In the genomic region with DNA sequence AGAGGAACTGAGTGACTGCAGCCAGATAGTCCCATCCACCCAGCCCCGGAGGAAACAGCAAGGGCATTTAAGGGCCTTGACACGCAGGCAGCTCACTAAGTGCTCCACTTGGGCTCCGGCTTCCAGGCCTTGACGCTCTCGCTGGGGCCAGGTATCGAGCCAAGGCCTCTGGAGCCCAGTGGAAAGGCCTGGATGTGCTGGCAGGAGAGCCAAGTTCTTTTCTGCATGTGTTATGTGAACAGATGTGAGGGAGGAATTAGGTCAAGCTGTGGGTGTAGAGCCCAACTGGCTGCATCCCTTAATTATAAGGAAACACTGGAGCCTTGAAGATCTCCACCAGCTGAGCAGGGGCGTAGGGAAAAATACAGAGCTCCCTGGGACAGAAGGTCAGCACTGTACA, we compare ENCODE assay signal across 12 mouse cellular contexts.
DNase-seq lines count a peak whose midpoint lies in the region; ATAC-seq and TF ChIP-seq lines count a peak whose summit lies in the region.
"Had no signal": no experiment of that assay in that cellular context is flagged by ENCODE, and none has a peak within 500 bp of the region (broad histone marks: within the 10 kb centered on the region; RNA-seq: fewer than 3 reads in every experiment).

No protein-coding gene starts in this region.

- H3K9me3 ChIP-seq in midbrain, embryonic 16.5 days (replicated peaks; ENCODE audit: control insufficient read depth, low read length, poor library complexity, severe bottlenecking): no peaks in the 10 kb centered on the region
- H3K9me3 ChIP-seq: embryonic facial prominence, embryonic 15.5 days; hindbrain, embryonic 12.5 days; megakaryocyte, embryonic 14.5 days had no signal

- TF ChIP-seq POLR2A in kidney, adult 2 months (IDR thresholded peaks at IDR 0.05; ENCODE audit: low read depth, low read length): no peak
- TF ChIP-seq POLR2A in brain, embryonic 14.5 days (IDR thresholded peaks at IDR 0.05; ENCODE audit: borderline replicate concordance, extremely low read depth, insufficient read depth, insufficient read length, poor library complexity, severe bottlenecking): no peak

- DNase-seq in kidney, adult 2 months: peak; percentile 23
- no peak for DNase-seq in kidney, postnatal 10 days
- DNase-seq in adrenal gland, adult (ENCODE audit: inconsistent age in 2 of 2, low spot score in 1 of 2): peak; percentile 60 to 90
- peak; percentile 52 for DNase-seq in brain, embryonic 14.5 days (ENCODE audit: low read depth)
- DNase-seq in heart, postnatal 4 days: peak; percentile 57
- DNase-seq in thymus, postnatal 14 days: no peak
- DNase-seq: right cerebral cortex, postnatal 14 days had no signal

- H3K36me3 ChIP-seq in kidney, adult 2 months (ENCODE audit: control insufficient read depth, insufficient read depth, low read length): no peaks in the 10 kb centered on the region
- H3K36me3 ChIP-seq in midbrain, embryonic 16.5 days (ENCODE audit: control insufficient read depth, insufficient read depth, low read length): no peaks in the 10 kb centered on the region

- H3K27me3 ChIP-seq in kidney, adult 2 months (replicated peaks; ENCODE audit: control insufficient read depth, insufficient read depth, low read length): no peaks in the 10 kb centered on the region
- no peaks in the 10 kb centered on the region for H3K27me3 ChIP-seq in midbrain, embryonic 16.5 days (ENCODE audit: control insufficient read depth, insufficient read depth, low read depth, low read length)
- H3K27me3 ChIP-seq: embryonic facial prominence, embryonic 15.5 days; hindbrain, embryonic 12.5 days; megakaryocyte, embryonic 14.5 days had no signal

- H3K4me3 ChIP-seq in kidney, adult 2 months (ENCODE audit: insufficient read depth, low read depth, low read length): no peak overlapping the region
- H3K4me3 ChIP-seq in midbrain, embryonic 16.5 days (ENCODE audit: low read depth, low read length): no peak overlapping the region
- H3K4me3 ChIP-seq: embryonic facial prominence, embryonic 15.5 days; hindbrain, embryonic 12.5 days; megakaryocyte, embryonic 14.5 days had no signal

- 75% methylated on average over 7 of the region's 7 CpGs for WGBS in kidney, adult 2 months
- WGBS in midbrain, embryonic 16.5 days: 69% methylated on average over 7 of the region's 7 CpGs

- H3K9ac ChIP-seq in midbrain, embryonic 16.5 days (ENCODE audit: low read depth, low read length): no peak overlapping the region
- H3K9ac ChIP-seq: embryonic facial prominence, embryonic 15.5 days; hindbrain, embryonic 12.5 days had no signal

- H3K27ac ChIP-seq in kidney, adult 2 months (ENCODE audit: insufficient read depth, low read depth, low read length): no peak overlapping the region
- H3K27ac ChIP-seq in midbrain, embryonic 16.5 days (ENCODE audit: low read length): no peak overlapping the region
- H3K27ac ChIP-seq: embryonic facial prominence, embryonic 15.5 days; hindbrain, embryonic 12.5 days had no signal

- ATAC-seq in midbrain, embryonic 16.5 days: no peak
- ATAC-seq in cerebellum, adult (ENCODE audit: insufficient number of reproducible peaks, low FRiP score, low TSS enrichment): no peak

- TF ChIP-seq CTCF in kidney, adult 2 months (conservative IDR thresholded peaks at IDR 0.05; ENCODE audit: insufficient read depth, insufficient read length, low read depth, low read length): no peak
- no peak for TF ChIP-seq CTCF in brain, embryonic 14.5 days (IDR thresholded peaks at IDR 0.05; ENCODE audit: borderline replicate concordance, extremely low read depth, insufficient read depth, insufficient read length)

- 0 out of 2 replicates have a peak, but pooled peaks cover 2% of the 10 kb centered on the region for H3K4me1 ChIP-seq in kidney, adult 2 months (ENCODE audit: control insufficient read depth, insufficient read depth, low read length)
- H3K4me1 ChIP-seq in midbrain, embryonic 16.5 days (ENCODE audit: control insufficient read depth, insufficient read depth, low read length): peaks cover 14% of the 10 kb centered on the region
- H3K4me1 ChIP-seq: megakaryocyte, embryonic 14.5 days had no signal

- H3K4me2 ChIP-seq in midbrain, embryonic 16.5 days (ENCODE audit: low read length): no peak overlapping the region
- H3K4me2 ChIP-seq: embryonic facial prominence, embryonic 15.5 days; hindbrain, embryonic 12.5 days had no signal

Comparison
In these comparisons a context has a peak if more than half of its experiments do, and no peak if none do; other contexts are left out.
1. DNase-seq: peak in kidney, adult 2 months (single experiment), adrenal gland, adult (2 of 2), brain, embryonic 14.5 days (single experiment) and heart, postnatal 4 days (single experiment); none in kidney, postnatal 10 days (single experiment) and thymus, postnatal 14 days (single experiment).